Mouse (Mus musculus) thymus, postnatal 10 days (tissue): Measurements from ENCODE around the gene Gm39566.

Source experiments
- DNase-seq, 2 experiments: peaks; one replicate each; pipeline ENCODE4 v3.0.0; 2021; ENCODE audit warnings: low spot score in 2 of 2

Gm39566 gene

DNA sequence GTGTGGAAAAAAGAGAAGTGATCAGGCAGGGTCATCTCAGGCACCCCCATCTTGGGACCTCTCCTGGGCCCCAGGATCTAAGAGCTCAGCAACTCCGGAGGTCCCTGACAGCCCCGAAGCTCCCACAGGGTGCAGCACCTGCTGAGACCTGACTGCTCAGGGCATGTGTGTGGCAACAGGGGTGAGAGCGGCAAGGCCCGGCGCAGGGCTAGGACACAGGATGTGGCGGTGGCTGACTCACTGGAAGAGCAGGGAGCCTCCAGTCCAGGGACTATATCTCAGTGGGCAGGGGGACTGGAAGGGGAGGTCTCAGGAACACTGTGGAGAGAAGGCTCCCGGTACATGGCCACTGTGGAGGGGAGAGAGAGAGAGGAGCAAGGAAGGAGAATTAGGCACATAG, 17.2 kb downstream of the Gm39566 start:
- no peak for DNase-seq

DNA sequence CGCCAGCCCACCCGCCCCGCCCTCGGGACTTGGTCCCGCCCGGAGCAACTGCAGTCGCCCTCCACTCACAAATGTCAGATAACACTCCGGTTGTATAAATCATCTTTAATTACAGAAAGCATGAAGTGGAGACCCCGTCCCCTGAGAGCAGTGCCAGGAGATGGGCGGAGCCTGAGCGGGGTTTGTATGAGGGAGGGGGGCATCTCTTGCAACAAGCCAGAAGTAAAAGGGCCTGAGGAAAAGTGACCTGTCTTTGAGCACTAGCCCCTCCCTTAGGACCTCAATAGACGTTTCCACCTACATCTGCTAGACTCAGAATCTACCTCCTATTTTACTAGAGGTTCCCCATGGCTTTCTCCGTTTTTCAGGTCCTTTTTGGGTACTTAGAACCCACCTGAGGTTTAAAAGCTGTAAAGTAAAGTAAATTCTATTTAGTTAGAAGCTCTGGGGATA, 19.1 kb downstream of the Gm39566 start:
- DNase-seq, result no peak

GRCm38 (mm10) chr11:69795168-69795982, 19.7 kb downstream of the Gm39566 start, which contains the start of gene Chrnb1:
TSS of gene Chrnb1 (minus strand) at chr11:69795943.
- DNase-seq, result peak; percentile 89 to 90

DNA sequence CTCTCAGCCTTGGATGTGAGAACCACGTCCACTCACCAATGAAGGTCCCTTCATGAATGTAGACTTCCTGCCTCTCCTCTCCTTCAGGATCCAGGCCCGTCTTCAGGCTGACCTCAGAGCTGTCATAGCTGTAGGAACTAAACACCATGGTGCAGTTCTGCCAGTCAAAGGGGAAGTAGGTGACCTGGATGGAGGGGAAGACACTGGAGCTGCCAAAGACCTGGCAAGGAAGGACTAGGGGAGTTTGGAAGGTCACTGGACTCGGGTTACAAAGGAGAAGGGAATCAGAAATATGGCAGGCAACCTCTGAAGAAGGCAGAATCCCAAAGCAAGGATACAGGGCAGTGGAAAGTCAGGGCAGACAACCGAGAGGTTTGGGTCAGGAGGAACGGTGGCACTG, 21.7 kb downstream of the Gm39566 start:
- no peak for DNase-seq

GRCm38 (mm10) chr11:69791420-69791819, 23.7 kb downstream of the Gm39566 start:
- no peak for DNase-seq

DNA sequence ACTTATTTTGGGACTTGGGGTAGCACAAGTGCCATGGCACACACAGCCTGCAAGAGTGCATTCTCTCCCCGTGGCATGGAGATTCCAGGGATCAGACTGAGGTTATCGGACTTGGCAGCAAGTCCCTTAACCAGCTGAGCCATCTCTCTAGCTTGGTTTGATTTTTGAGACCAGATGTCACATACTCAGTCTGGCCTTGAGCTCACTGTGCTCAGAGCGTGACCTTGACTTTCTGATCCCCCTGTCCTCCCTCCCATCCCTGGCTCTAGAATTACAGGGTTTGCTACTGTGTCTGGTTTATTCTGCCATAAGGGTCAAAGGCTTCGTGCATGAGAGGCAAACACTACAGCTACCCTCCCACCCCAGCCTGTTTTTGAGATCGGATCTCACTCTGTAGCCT, 25.7 kb downstream of the Gm39566 start:
- DNase-seq, result no peak

DNA sequence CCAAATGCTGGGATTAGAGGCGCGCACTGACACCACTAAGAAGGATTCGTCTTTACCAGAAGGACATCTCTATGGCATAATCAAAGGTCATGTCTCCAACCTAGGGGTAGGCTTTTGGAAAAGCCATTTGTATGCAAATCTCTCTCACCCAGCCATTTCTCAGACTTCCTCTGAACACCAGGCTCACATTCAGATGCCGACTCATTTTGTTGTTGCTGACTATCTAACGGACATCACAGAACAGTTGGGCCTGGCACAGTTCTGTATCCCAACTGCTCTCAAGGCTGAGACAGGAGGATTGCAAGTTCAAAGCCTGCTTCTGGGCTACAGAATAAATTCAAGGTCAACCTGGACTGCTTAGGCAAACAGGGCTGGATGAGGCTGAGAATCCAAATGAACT, 27.8 kb downstream of the Gm39566 start:
- no peak for DNase-seq

- no peak for DNase-seq
Measured at GRCm38 (mm10) chr11:69784793-69785272, 30.3 kb downstream of the Gm39566 start.

DNA sequence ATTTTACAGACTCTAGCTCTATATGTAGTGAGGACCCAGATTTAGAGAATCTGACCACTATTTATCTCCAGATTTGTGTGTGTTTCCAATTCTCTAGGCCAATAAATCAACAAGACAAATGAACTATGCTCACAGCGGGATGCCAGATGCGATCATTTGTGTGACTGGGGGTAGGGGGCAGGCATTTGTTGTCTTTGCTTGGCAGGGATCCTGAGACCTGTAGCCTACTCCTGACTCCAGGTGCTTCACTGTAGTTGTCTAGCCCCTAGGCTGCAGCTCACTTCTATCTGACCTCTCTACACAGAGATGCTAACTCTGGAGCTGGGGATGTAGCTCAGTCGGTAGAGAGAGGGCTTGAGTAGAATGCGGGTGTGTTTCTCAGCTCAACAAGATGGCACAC, 33.3 kb downstream of the Gm39566 start:
- DNase-seq, result no peak

- DNase-seq, result no peak
Measured at GRCm38 (mm10) chr11:69778985-69779384, 36.1 kb downstream of the Gm39566 start.

GRCm38 (mm10) chr11:69778258-69778982, 36.7 kb downstream of the Gm39566 start:
- no peak for DNase-seq

DNA sequence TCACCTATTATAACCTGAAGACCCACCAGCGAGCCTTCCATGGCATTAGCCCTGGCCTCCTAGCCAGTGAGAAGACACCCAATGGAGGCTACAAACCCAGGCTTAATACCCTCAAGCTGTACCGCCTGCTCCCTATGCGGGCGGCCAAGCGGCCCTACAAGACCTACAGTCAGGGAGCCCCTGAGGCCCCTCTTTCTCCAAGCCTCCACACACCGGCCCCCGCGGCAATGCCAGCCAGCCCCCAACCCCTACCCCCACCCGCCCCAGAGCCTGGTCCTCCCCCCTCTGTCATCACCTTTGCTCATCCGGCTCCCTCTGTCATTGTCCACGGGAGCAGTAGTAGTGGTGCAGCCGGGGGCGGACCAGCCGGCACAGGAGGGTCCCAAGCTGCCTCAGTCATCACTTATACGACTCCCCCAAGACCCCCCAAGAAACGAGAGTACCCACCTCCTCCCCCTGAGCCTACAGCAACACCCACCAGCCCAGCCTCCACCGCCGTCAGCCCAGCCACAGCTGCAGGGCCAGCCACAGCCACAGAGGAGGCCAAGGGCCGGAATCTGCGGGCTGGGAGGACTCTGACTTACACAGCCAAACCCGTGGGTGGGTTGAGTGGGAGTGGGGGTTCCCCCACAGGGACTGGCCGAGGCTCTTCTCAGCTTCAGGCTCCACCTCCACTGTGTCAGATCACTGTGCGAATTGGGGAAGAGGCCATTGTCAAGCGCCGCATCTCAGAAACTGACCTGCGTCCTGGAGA, 37.4 kb downstream of the Gm39566 start:
- DNase-seq, result no peak

- no peak for DNase-seq
Measured at GRCm38 (mm10) chr11:69776488-69776887, 38.6 kb downstream of the Gm39566 start.

- DNase-seq, result no peak
Measured at GRCm38 (mm10) chr11:69775716-69776115, 39.4 kb downstream of the Gm39566 start.

DNA sequence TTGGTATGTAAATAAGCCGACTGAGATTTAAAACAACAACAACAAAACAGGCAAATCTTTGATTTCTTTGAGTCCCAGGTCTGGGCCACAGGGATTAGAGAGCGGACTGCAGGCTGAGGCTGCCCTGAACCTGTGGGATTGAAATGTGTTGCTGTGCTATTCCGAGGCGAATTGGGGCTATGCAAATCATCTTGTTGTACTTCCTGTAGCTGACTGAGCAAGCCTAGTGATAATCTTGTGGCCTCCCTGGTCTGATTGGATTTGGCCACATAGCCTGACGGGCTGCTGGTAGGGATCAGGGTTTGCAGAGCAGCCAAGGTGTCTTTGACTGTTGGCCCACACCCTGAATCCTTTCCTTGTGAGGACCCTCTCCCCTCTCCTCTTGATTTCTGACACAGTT, 40.1 kb downstream of the Gm39566 start:
- DNase-seq, result no peak

- no peak for DNase-seq
Measured at GRCm38 (mm10) chr11:69767625-69767909, 47.5 kb downstream of the Gm39566 start.

- no peak for DNase-seq
Measured at GRCm38 (mm10) chr11:69766872-69767624, 48.0 kb downstream of the Gm39566 start.

DNA sequence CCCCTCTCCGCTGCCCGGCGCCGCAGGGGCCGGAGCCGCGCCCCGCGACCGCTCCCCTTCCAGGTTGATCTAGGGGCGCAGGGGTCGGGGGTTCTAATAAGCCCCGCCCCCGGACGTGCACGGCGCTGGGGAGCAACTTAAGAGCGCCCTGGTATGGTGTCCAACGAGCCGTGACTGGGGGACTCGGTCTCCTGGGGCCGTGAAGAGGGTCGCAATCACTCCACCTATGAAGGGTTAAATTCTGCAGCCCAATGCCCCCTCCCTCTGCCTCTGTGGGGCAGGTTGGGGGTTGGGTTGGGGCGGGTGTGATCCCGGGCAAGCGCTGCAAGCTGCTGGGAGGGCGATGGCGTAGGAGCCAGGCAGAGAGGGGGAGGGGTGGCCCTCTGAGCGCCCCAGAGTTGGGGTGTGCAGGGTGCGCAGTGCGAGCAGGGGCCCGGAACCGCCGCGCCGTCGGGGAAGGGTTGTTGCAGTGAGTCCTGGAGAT, 48.9 kb downstream of the Gm39566 start:
- peak; percentile 85 to 91 for DNase-seq

GRCm38 (mm10) chr11:69765221-69766125, 49.6 kb downstream of the Gm39566 start, which contains the start of gene Zbtb4:
TSS of gene Zbtb4 (plus strand) at chr11:69765912.
- DNase-seq, result peak; percentile 35 to 53

DNA sequence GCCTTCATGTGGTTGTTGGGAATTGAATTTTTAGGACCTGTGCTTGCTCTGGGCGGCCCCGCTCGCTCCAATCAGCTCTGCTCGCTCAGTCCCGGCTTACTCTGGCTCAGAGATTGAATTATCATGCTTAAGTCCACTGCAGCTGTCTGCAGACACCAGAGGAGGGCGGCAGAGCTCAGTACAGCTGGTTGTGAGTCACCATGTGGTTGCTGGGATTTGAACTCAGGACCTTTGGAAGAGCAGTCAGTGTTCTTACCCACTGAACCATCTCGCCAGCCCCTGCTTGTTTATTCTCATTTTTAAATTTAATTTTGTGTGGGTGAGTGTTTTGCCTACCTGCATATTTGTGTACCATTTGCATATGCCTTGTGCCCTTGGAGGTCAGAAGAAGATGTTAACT, 51.5 kb downstream of the Gm39566 start:
- DNase-seq, result no peak
